Mouse (Mus musculus): ENCODE measurements around the gene Pkhd1. TPM values are rescaled to one million over a fixed set of nuclear protein-coding genes. Genes with fewer than 3 reads are reported as not detected.
"Not testable (repeated sequence)": the region's sequence is repeated elsewhere in the genome, so short reads cannot be mapped to it uniquely, and the experiment has no call there.

Gene Pkhd1
- polyA plus RNA-seq, 1 experiment from 2014 or later: 0.16 TPM

- Histone ChIP-seq H3K4me1 (replicated peaks; ENCODE audit: control insufficient read depth, insufficient read depth, low read length) (no peaks in the 10 kb centered on the region), H3K27me3 (replicated peaks; ENCODE audit: control insufficient read depth, insufficient read depth, low read length) (no peaks in the 10 kb centered on the region), H3K4me3 (ENCODE audit: low read depth, low read length) (peak overlapping the region; percentile 32; the same call in 1 of the 2 replicates), H3K9ac (ENCODE audit: low read depth, low read length) (no peak overlapping the region), H3K36me3 (ENCODE audit: control insufficient read depth, insufficient read depth) (no peaks in the 10 kb centered on the region), H3K9me3 (ENCODE audit: control insufficient read depth) (no peaks in the 10 kb centered on the region), H3K4me2 (replicated peaks; ENCODE audit: low read depth) (peak overlapping the region; percentile 68), H3K27ac (ENCODE audit: low read depth, low read length) (no peak overlapping the region)
- no peak for TF ChIP-seq CTCF (IDR thresholded peaks at IDR 0.05; ENCODE audit: low read depth)
- WGBS: 7% methylated on average over 25 of the region's 25 CpGs
- ATAC-seq: peak; percentile 70
These were observed 140.2 kb downstream of the Pkhd1 start for GRCm38 (mm10) chr1:20477561-20478265.

DNA sequence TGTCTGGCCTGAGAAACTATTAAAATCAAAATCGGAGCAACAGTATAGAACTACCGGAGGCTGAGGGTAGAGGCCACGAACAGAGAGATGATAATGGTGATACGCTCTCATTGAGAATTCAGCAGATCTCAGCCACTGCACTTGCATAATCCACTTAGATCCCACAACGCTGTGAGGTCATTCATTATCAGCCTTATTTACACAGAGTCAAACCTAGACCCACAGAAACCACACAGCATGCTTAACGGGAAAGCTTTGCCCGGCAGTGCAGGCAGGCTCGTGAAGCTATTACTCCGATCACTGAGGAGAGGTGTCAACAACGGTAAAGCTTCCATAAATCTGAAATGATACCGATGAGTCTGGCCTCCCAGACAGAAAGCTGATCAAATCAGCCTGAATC lies 147.1 kb downstream of the Pkhd1 start:
- Histone ChIP-seq H3K27me3 (replicated peaks; ENCODE audit: control insufficient read depth, insufficient read depth, low read length) (no peaks in the 10 kb centered on the region), H3K36me3 (ENCODE audit: control insufficient read depth, insufficient read depth) (no peaks in the 10 kb centered on the region), H3K4me1 (replicated peaks; ENCODE audit: control insufficient read depth, insufficient read depth, low read length) (no peaks in the 10 kb centered on the region), H3K9ac (ENCODE audit: low read depth, low read length) (no peak overlapping the region), H3K27ac (ENCODE audit: low read depth, low read length) (no peak overlapping the region), H3K4me3 (ENCODE audit: low read depth, low read length) (no peak overlapping the region), H3K4me2 (replicated peaks; ENCODE audit: low read depth) (no peak overlapping the region), H3K9me3 (ENCODE audit: control insufficient read depth) (no peaks in the 10 kb centered on the region)
- no peak for TF ChIP-seq CTCF (IDR thresholded peaks at IDR 0.05; ENCODE audit: low read depth)
- no peak for ATAC-seq
- WGBS: 34% methylated on average over 11 of the region's 11 CpGs

GRCm38 (mm10) chr1:20470317-20470716 lies 147.5 kb downstream of the Pkhd1 start:
- no peak overlapping the region for H3K27ac ChIP-seq (ENCODE audit: low read depth, low read length)
- H3K4me1 ChIP-seq (replicated peaks; ENCODE audit: control insufficient read depth, insufficient read depth, low read length): no peaks in the 10 kb centered on the region
- no peak for ATAC-seq
- H3K9ac ChIP-seq (ENCODE audit: low read depth, low read length): no peak overlapping the region
- H3K4me2 ChIP-seq (replicated peaks; ENCODE audit: low read depth): no peak overlapping the region
- H3K27me3 ChIP-seq (replicated peaks; ENCODE audit: control insufficient read depth, insufficient read depth, low read length): no peaks in the 10 kb centered on the region
- no peak for TF ChIP-seq CTCF (IDR thresholded peaks at IDR 0.05; ENCODE audit: low read depth)
- 66% methylated on average over 6 of the region's 6 CpGs for WGBS
- H3K36me3 ChIP-seq (ENCODE audit: control insufficient read depth, insufficient read depth): no peaks in the 10 kb centered on the region
- no peaks in the 10 kb centered on the region for H3K9me3 ChIP-seq (ENCODE audit: control insufficient read depth)
- H3K4me3 ChIP-seq (ENCODE audit: low read depth, low read length): no peak overlapping the region

DNA sequence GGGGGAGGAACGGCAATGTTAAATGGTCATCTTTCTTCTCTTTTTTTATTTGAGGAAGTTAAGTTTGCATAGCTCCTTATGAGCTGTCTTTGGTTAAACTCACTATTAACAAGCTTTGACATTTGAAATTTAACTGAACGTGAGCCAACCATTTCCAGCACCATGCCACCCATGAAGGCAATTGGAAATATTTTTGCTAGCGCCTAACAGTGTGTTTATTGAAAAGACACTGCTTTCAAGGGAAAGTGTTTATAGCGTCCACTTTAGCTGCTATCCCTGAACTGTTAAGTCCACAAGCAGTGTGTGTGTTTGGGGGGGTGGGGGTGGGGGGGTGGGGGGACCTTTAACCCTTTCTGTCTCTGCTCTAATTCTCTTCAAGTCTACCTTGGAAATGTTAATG lies 151.4 kb downstream of the Pkhd1 start:
- Histone ChIP-seq H3K4me3 (ENCODE audit: low read depth, low read length) (no peak overlapping the region), H3K4me1 (replicated peaks; ENCODE audit: control insufficient read depth, insufficient read depth, low read length) (no peaks in the 10 kb centered on the region), H3K9ac (ENCODE audit: low read depth, low read length) (no peak overlapping the region), H3K4me2 (replicated peaks; ENCODE audit: low read depth) (no peak overlapping the region), H3K9me3 (ENCODE audit: control insufficient read depth) (no peaks in the 10 kb centered on the region), H3K27me3 (replicated peaks; ENCODE audit: control insufficient read depth, insufficient read depth, low read length) (no peaks in the 10 kb centered on the region), H3K36me3 (ENCODE audit: control insufficient read depth, insufficient read depth) (no peaks in the 10 kb centered on the region), H3K27ac (ENCODE audit: low read depth, low read length) (no peak overlapping the region)
- 37% methylated on average over 4 of the region's 4 CpGs for WGBS
- no peak for TF ChIP-seq CTCF (IDR thresholded peaks at IDR 0.05; ENCODE audit: low read depth)
- ATAC-seq: no peak

- no peak for TF ChIP-seq CTCF (IDR thresholded peaks at IDR 0.05; ENCODE audit: low read depth)
- Histone ChIP-seq H3K4me1 (replicated peaks; ENCODE audit: control insufficient read depth, insufficient read depth, low read length) (no peaks in the 10 kb centered on the region), H3K36me3 (ENCODE audit: control insufficient read depth, insufficient read depth) (no peaks in the 10 kb centered on the region), H3K9me3 (ENCODE audit: control insufficient read depth) (no peaks in the 10 kb centered on the region), H3K4me2 (replicated peaks; ENCODE audit: low read depth) (no peak overlapping the region), H3K9ac (ENCODE audit: low read depth, low read length) (no peak overlapping the region), H3K27ac (ENCODE audit: low read depth, low read length) (no peak overlapping the region), H3K4me3 (ENCODE audit: low read depth, low read length) (no peak overlapping the region), H3K27me3 (replicated peaks; ENCODE audit: control insufficient read depth, insufficient read depth, low read length) (no peaks in the 10 kb centered on the region)
- WGBS: 58% methylated on average over 1 of the region's 1 CpGs
- no peak for ATAC-seq
These were observed 163.2 kb downstream of the Pkhd1 start for GRCm38 (mm10) chr1:20454621-20455020.

DNA sequence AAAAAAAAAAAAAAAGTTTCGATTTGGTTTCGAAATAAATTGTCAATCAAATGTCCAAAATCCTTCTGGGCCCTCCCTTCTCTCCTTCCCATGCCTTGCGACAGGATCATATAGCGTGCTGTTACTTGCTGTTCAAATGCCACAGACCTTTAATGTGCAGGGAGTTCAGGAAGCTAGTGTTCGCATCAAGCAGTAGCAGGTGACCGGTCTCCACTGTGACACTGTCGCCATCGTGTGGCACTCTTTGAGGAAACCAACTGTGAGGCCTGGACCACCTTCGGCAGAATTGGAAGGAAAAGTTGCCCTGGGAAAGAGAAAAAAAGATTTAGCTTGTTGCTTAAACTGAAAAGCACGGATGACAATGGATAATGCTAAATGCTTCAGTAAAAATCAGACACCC lies 167.8 kb downstream of the Pkhd1 start:
- H3K27ac ChIP-seq (ENCODE audit: low read depth, low read length): no peak overlapping the region
- no peak overlapping the region for H3K4me3 ChIP-seq (ENCODE audit: low read depth, low read length)
- WGBS: 33% methylated on average over 10 of the region's 10 CpGs
- H3K27me3 ChIP-seq (replicated peaks; ENCODE audit: control insufficient read depth, insufficient read depth, low read length): no peaks in the 10 kb centered on the region
- no peaks in the 10 kb centered on the region for H3K9me3 ChIP-seq (ENCODE audit: control insufficient read depth)
- no peak for ATAC-seq
- H3K4me2 ChIP-seq (replicated peaks; ENCODE audit: low read depth): no peak overlapping the region
- no peaks in the 10 kb centered on the region for H3K4me1 ChIP-seq (replicated peaks; ENCODE audit: control insufficient read depth, insufficient read depth, low read length)
- H3K36me3 ChIP-seq (ENCODE audit: control insufficient read depth, insufficient read depth): no peaks in the 10 kb centered on the region
- peak; percentile 66 for TF ChIP-seq CTCF (IDR thresholded peaks at IDR 0.05; ENCODE audit: low read depth)
- no peak overlapping the region for H3K9ac ChIP-seq (ENCODE audit: low read depth, low read length)

DNA sequence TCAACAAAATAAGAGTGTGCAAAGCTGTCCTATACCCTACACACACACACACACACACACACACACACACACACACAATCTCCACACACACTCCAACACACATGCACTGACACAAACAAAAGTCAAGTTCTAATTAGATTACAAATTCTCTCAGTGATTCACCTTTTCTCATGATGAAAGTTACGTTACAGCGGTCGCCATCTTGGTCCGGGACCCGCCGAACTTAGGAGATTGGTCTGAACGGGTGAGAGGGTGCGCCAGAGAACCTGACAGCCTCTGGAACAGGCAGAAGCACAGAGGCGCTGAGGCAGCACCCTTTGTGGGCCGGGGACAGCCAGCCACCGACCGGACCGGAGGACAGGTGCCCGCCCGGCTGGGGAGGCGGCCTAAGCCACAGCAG lies 185.8 kb downstream of the Pkhd1 start:
- ATAC-seq; H3K9me3 ChIP-seq (ENCODE audit: control insufficient read depth); H3K9ac ChIP-seq (ENCODE audit: low read depth, low read length); H3K27ac ChIP-seq (ENCODE audit: low read depth, low read length); H3K27me3 ChIP-seq (replicated peaks; ENCODE audit: control insufficient read depth, insufficient read depth, low read length); H3K4me1 ChIP-seq (replicated peaks; ENCODE audit: control insufficient read depth, insufficient read depth, low read length); H3K4me2 ChIP-seq (replicated peaks; ENCODE audit: low read depth); H3K4me3 ChIP-seq (ENCODE audit: low read depth, low read length); H3K36me3 ChIP-seq (ENCODE audit: control insufficient read depth, insufficient read depth): not testable (repeated sequence)
- 91% methylated on average over 16 of the region's 16 CpGs for WGBS
